Mouse (Mus musculus): ENCODE measurements around the gene C530025M09Rik.

The C530025M09Rik gene

DNA sequence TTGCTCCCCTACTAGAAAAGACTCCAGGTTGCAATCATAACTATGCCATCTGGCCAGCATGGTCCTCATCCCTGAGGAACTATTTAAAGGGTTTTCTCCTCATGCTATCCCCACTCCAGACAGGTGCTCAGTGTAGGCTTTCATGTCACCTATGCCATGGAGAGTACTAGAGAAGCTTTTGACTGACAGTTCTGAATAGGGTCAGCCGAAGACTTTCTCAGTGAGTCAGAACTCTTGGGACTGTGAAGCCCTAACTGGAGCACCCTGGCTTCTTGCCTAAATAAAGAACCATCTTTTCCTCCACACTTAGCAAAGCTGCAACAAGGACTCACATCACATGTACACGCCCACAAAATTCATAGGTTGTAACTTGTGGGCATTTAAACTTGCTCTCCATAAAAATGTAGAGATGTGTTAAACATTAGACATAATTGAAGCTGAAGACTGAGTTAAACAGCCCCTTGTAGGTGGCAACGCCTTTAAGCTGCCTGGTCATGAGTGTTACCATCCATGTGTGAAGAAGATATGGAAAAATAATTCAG lies 26.3 kb downstream of the C530025M09Rik start:
- DNase-seq (ENCODE audit: low spot score in 2 of 2): no peak

- no peak for DNase-seq (ENCODE audit: low spot score in 2 of 2)
Measured at GRCm38 (mm10) chr2:149798613-149799012, 32.4 kb downstream of the C530025M09Rik start.
